Mouse (Mus musculus) kidney, embryonic 15.5 days (tissue): ENCODE measurements around the gene Slc35e3. TPM values are rescaled to one million over a fixed set of nuclear protein-coding genes. Genes with fewer than 3 reads are reported as not detected.

Experiments used
- ATAC-seq: fragments of 200-750 bp; cut with Nextera tagmentation; replicated peaks from 2 replicates; pipeline ENCODE4 v1.8.0; 2017; ENCODE audit warnings: moderate TSS enrichment; ENCODE audit not compliant: low FRiP score
- H3K27ac ChIP-seq: fragments of 300-500 bp; sonication (generic); 2 replicates; pipeline ENCODE4 v1.5.1; 2015; ENCODE audit warnings: mild to moderate bottlenecking, inconsistent platforms
- H3K27me3 ChIP-seq: fragments of 300-500 bp; sonication (generic); 2 replicates; pipeline ENCODE4 v1.6.1; 2015; ENCODE audit warnings: inconsistent platforms
- H3K36me3 ChIP-seq: fragments of 300-500 bp; sonication (generic); 2 replicates; pipeline ENCODE4 v1.6.1; 2015; ENCODE audit warnings: inconsistent platforms
- H3K4me1 ChIP-seq: fragments of 300-500 bp; sonication (generic); 2 replicates; pipeline ENCODE4 v1.6.1; 2015; ENCODE audit warnings: inconsistent platforms
- H3K4me2 ChIP-seq: fragments of 300-500 bp; sonication (generic); 2 replicates; pipeline ENCODE4 v1.6.1; 2015; ENCODE audit warnings: moderate library complexity, mild to moderate bottlenecking, inconsistent platforms
- H3K4me3 ChIP-seq: fragments of 300-500 bp; sonication (generic); replicated peaks from 2 replicates; pipeline ENCODE4 v1.5.1; 2015; ENCODE audit warnings: mild to moderate bottlenecking, inconsistent platforms
- H3K9ac ChIP-seq: fragments of 300-500 bp; sonication (generic); 2 replicates; pipeline ENCODE4 v1.6.1; 2015; ENCODE audit warnings: mild to moderate bottlenecking, inconsistent platforms
- H3K9me3 ChIP-seq: fragments of 300-500 bp; sonication (generic); replicated peaks from 2 replicates; pipeline ENCODE4 v1.6.1; 2016; ENCODE audit warnings: inconsistent platforms
- WGBS: fragments of 180-500 bp; shearing (Covaris S2); methylation state at CpG from one replicate; pipeline ENCODE4 v1.1.7; 2015; ENCODE audit warnings: mixed read lengths; 5-methylcytosine and 5-hydroxymethylcytosine counted together
- polyA plus RNA-seq: library from polyadenylated mRNA; unstranded; fragments of >200 nt; fragmentation: Nextera tagmentation; extraction: Ambion mirVana; gene quantifications from 2 replicates; pipeline ENCODE4 v1.2.1, GENCODE M21; 2015

Slc35e3 gene
- polyA plus RNA-seq, 1 experiment from 2014 or later: 14.8 TPM

DNA sequence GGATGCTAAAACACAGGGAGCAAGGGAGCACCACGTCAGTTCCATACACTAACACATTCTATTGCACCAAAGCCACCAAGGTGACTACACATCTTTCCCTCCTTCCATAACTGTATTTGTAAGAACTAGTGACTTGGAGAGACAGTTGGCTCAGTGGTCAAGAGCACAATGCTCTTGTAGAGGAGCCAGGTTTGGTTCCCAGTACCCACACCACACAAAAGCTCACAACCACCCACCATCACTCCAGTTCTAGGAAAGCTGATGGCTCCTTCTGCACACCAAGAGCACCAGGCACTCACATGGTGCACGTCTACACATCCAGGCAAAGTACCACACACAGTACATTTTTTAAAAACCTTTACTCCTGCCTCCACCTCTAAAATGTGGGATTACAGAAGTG is 35.9 kb upstream of the Slc35e3 start:
- Histone ChIP-seq H3K9ac (no peak overlapping the region), H3K27ac (no peak overlapping the region), H3K4me3 (no peak overlapping the region), H3K4me1 (no peaks in the 10 kb centered on the region), H3K36me3 (peaks cover 94% of the 10 kb centered on the region), H3K9me3 (no peaks in the 10 kb centered on the region), H3K4me2 (no peak overlapping the region), H3K27me3 (no peaks in the 10 kb centered on the region)
- WGBS: 86% methylated on average over 2 of the region's 2 CpGs
- no peak for ATAC-seq

DNA sequence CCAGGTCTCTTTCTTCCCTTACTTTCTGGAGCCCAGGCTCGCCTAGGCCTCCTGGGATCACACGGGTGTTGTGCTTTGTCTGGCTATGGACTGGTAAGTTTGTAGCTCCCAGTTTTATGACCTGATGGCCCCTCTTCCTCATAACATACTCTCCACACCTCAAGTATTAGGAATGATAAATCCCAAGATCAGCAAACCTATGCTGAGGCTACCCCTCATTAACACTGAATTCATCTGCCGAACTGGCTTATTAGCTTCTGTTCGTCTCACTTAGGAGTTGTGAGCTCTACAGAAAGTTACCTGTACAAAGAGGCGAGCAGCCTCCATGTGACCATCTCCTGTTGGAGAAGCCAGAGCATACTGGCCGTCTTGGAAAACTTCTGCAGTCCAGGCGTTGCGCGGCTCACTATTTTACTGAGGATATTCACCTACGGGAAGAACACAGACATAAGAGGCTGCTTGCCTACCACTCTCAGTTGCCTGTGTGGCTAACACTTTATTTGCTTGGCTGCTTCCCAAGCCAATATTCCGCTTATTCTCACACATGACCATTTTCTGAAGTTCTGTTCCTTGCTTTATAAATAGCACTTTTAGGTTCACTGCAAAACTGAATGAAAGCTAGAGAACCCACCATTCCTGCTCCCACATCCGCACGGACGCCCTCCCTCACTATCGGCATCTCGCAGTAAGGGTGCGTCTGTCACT is 35.0 kb upstream of the Slc35e3 start:
- Histone ChIP-seq H3K4me2 (no peak overlapping the region), H3K4me3 (no peak overlapping the region), H3K9ac (no peak overlapping the region), H3K4me1 (no peaks in the 10 kb centered on the region), H3K36me3 (peaks cover 94% of the 10 kb centered on the region), H3K27me3 (no peaks in the 10 kb centered on the region), H3K27ac (no peak overlapping the region), H3K9me3 (no peaks in the 10 kb centered on the region)
- no peak for ATAC-seq
- WGBS: 93% methylated on average over 17 of the region's 17 CpGs

GRCm38 (mm10) chr10:117780306-117780911 is 34.2 kb upstream of the Slc35e3 start:
- Histone ChIP-seq H3K27ac (no peak overlapping the region), H3K4me1 (no peaks in the 10 kb centered on the region), H3K27me3 (no peaks in the 10 kb centered on the region), H3K4me2 (no peak overlapping the region), H3K4me3 (no peak overlapping the region), H3K9ac (no peak overlapping the region), H3K9me3 (no peaks in the 10 kb centered on the region), H3K36me3 (peaks cover 94% of the 10 kb centered on the region)
- 94% methylated on average over 6 of the region's 6 CpGs for WGBS
- ATAC-seq: no peak

DNA sequence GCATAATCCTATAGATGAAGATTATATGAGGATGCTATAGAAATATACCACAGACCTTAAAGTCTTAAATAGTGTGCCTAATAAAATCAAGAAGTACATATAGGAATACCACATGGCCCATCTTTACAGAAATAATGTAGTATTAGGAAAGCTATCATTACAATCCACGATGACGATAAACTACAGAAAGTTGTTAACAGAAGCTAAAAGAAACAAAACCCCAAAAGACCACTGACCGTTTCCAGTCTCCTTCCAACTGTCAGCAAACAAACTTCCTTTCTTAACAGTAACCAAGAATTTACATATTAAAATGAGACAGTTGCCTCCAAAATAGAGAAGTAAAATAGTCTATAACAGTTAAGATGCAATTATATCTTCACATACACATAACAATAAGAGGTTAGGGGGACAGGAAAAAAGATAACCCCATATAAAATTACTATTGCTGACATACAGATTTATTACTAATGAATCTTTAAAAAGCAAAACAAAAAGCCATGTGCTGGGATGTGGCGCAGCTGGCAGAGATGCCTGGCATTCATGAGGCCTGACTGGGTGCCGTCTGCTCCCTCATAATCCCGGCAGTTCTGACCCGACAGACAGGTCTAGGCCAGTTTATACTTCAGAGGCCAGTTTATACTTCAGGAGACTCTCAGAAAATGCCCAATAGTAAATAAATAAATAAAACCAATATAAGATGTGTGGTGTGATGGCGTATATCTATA is 33.6 kb upstream of the Slc35e3 start:
- ATAC-seq: no peak
- 90% methylated on average over 8 of the region's 8 CpGs for WGBS
- Histone ChIP-seq H3K9ac (no peak overlapping the region), H3K27ac (no peak overlapping the region), H3K4me2 (no peak overlapping the region), H3K36me3 (peaks cover 94% of the 10 kb centered on the region), H3K4me3 (no peak overlapping the region), H3K4me1 (no peaks in the 10 kb centered on the region), H3K9me3 (no peaks in the 10 kb centered on the region), H3K27me3 (no peaks in the 10 kb centered on the region)

DNA sequence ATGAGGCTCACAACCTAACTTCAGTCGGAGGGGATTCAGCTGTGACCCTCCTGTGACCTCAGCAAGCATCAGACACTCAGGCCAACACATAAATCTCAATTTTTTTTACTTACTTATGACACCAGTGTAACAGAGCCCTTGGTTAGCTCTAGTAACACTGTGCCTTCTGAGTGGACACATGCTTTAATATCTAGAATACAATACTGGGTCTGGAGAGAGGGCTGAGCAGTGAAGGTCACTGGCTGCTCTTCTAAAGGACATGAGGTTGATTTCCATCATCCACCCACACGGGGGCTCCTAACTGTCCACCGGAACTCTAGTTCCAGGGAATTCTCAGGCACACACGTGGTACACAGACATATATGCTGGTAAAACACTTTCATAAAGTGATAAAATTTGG is 32.8 kb upstream of the Slc35e3 start:
- H3K36me3 ChIP-seq: peaks cover 94% of the 10 kb centered on the region
- ATAC-seq: no peak

GRCm38 (mm10) chr10:117778328-117778910 is 32.3 kb upstream of the Slc35e3 start:
- H3K4me3 ChIP-seq: no peak overlapping the region
- no peak for ATAC-seq
- no peaks in the 10 kb centered on the region for H3K4me1 ChIP-seq
- 85% methylated on average over 12 of the region's 12 CpGs for WGBS
- H3K9me3 ChIP-seq: no peaks in the 10 kb centered on the region
- no peak overlapping the region for H3K9ac ChIP-seq
- H3K27ac ChIP-seq: no peak overlapping the region
- peaks cover 94% of the 10 kb centered on the region for H3K36me3 ChIP-seq
- H3K4me2 ChIP-seq: no peak overlapping the region
- H3K27me3 ChIP-seq: no peaks in the 10 kb centered on the region

More for the DNA sequence above, 32.8 kb upstream of the Slc35e3 start:
- no peak overlapping the region for H3K4me3 ChIP-seq
- H3K9ac ChIP-seq: no peak overlapping the region
- H3K9me3 ChIP-seq: no peaks in the 10 kb centered on the region
- H3K27me3 ChIP-seq: no peaks in the 10 kb centered on the region
- 83% methylated on average over 4 of the region's 4 CpGs for WGBS
- H3K4me2 ChIP-seq: no peak overlapping the region
- no peak overlapping the region for H3K27ac ChIP-seq
- H3K4me1 ChIP-seq: no peaks in the 10 kb centered on the region

- H3K27ac ChIP-seq: no peak overlapping the region
- no peak overlapping the region for H3K9ac ChIP-seq
- H3K4me1 ChIP-seq: no peaks in the 10 kb centered on the region
- peaks cover 94% of the 10 kb centered on the region for H3K36me3 ChIP-seq
- H3K4me3 ChIP-seq: no peak overlapping the region
- 93% methylated on average over 17 of the region's 17 CpGs for WGBS
- no peaks in the 10 kb centered on the region for H3K27me3 ChIP-seq
- no peak overlapping the region for H3K4me2 ChIP-seq
- no peak for ATAC-seq
- no peaks in the 10 kb centered on the region for H3K9me3 ChIP-seq
These were observed 31.5 kb upstream of the Slc35e3 start for GRCm38 (mm10) chr10:117777501-117778327.

- 92% methylated on average over 3 of the region's 3 CpGs for WGBS
- no peak overlapping the region for H3K4me3 ChIP-seq
- H3K27ac ChIP-seq: no peak overlapping the region
- H3K36me3 ChIP-seq: peaks cover 94% of the 10 kb centered on the region
- H3K9ac ChIP-seq: no peak overlapping the region
- no peak for ATAC-seq
- no peaks in the 10 kb centered on the region for H3K4me1 ChIP-seq
- H3K9me3 ChIP-seq: no peaks in the 10 kb centered on the region
- no peak overlapping the region for H3K4me2 ChIP-seq
- H3K27me3 ChIP-seq: no peaks in the 10 kb centered on the region
These were observed 30.9 kb upstream of the Slc35e3 start for GRCm38 (mm10) chr10:117777103-117777470.

DNA sequence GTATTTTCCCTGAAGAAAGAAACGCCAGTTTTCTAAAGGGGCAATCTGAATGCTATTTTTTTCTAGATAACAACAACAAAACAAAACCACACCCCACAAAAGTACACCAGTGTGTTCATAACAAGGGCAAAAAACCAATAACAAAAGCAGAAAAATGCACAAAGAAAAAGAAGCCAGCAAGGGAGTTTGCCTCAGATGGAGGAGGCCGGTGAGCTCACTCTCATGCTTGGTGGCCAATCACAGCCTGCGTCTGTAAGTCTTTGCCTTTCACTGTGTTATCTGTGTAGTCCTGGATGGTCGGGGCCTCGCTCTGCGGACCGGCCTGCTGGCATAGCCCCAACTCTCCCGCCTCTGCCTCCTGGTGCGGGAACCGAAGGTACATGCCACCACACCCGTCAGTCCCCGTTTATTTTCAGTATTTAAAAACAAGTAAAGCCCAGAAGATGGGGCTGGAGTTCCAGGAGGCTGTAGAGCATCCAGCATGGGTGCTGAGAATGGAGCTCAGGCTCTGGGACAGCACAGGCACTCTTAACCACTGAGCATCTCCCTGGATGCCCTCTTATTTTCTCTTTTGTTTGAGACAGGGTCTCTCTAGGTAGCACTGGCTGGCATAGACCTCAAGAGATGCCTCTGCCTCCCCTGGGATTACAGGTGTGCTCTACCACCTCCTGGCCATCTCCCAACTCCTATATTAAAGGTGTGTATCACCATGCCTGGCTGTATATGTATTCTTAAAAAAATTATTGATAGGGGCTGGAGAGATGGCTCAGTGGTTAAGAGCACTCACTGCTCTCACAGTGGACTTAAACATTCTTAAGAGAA is 30.3 kb upstream of the Slc35e3 start:
- ATAC-seq: no peak
- Histone ChIP-seq H3K27me3 (no peaks in the 10 kb centered on the region), H3K36me3 (peaks cover 93% of the 10 kb centered on the region), H3K27ac (no peak overlapping the region), H3K4me1 (no peaks in the 10 kb centered on the region), H3K4me3 (no peak overlapping the region), H3K9me3 (no peaks in the 10 kb centered on the region), H3K4me2 (no peak overlapping the region), H3K9ac (no peak overlapping the region)
- WGBS: 88% methylated on average over 12 of the region's 12 CpGs

- peaks cover 93% of the 10 kb centered on the region for H3K36me3 ChIP-seq
- H3K9me3 ChIP-seq: no peaks in the 10 kb centered on the region
- H3K4me3 ChIP-seq: no peak overlapping the region
- no peaks in the 10 kb centered on the region for H3K4me1 ChIP-seq
- H3K9ac ChIP-seq: no peak overlapping the region
- H3K27me3 ChIP-seq: no peaks in the 10 kb centered on the region
- H3K27ac ChIP-seq: no peak overlapping the region
- no peak overlapping the region for H3K4me2 ChIP-seq
- 87% methylated on average over 6 of the region's 6 CpGs for WGBS
- no peak for ATAC-seq
These were observed 29.4 kb upstream of the Slc35e3 start for GRCm38 (mm10) chr10:117775401-117776144.

DNA sequence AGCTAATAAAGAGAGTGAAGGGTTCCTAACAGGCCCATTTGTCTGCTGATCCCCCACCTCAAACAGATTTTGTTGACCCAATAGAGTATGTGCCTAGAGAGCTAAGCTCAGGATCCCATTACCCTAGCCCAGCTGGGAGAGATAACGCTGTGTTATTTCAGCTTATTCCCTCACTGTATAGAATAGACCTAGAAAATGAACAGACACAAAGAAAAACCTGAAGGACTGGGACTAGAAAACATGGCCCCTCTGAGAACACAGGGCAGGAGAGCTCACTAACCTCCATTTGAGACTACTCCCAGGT is 28.6 kb upstream of the Slc35e3 start:
- Histone ChIP-seq H3K4me2 (no peak overlapping the region), H3K27ac (no peak overlapping the region), H3K27me3 (no peaks in the 10 kb centered on the region), H3K9me3 (no peaks in the 10 kb centered on the region), H3K4me1 (no peaks in the 10 kb centered on the region), H3K9ac (no peak overlapping the region), H3K36me3 (peaks cover 94% of the 10 kb centered on the region), H3K4me3 (no peak overlapping the region)
- ATAC-seq: no peak
- 100% methylated on average over 1 of the region's 1 CpGs for WGBS
